Mouse (Mus musculus): ENCODE data around the gene Fbrsl1. TPM values are rescaled to one million over a fixed set of nuclear protein-coding genes. Genes with fewer than 3 reads are reported as not detected.

The Fbrsl1 gene
- polyA plus RNA-seq, 1 experiment from 2014 or later, result 5.5 TPM

GRCm38 (mm10) chr5:110466531-110467424, 18.5 kb upstream of the Fbrsl1 start:
- Histone ChIP-seq H3K4me2 (ENCODE audit: low read depth, low read length) (no peak overlapping the region), H3K36me3 (ENCODE audit: control insufficient read depth, insufficient read depth, low read length) (no peaks in the 10 kb centered on the region), H3K4me1 (replicated peaks; ENCODE audit: control insufficient read depth, insufficient read depth, low read length) (no peaks in the 10 kb centered on the region), H3K9ac (ENCODE audit: low read length) (no peak overlapping the region), H3K4me3 (ENCODE audit: low read length) (no peak overlapping the region), H3K27ac (ENCODE audit: low read length) (no peak overlapping the region), H3K9me3 (ENCODE audit: control insufficient read depth, low read length) (no peaks in the 10 kb centered on the region), H3K27me3 (ENCODE audit: control insufficient read depth, insufficient read depth, low read depth, low read length) (no peaks in the 10 kb centered on the region)
- ATAC-seq (ENCODE audit: low read depth), result no peak
- WGBS, result 56% methylated on average over 11 of the region's 11 CpGs

DNA sequence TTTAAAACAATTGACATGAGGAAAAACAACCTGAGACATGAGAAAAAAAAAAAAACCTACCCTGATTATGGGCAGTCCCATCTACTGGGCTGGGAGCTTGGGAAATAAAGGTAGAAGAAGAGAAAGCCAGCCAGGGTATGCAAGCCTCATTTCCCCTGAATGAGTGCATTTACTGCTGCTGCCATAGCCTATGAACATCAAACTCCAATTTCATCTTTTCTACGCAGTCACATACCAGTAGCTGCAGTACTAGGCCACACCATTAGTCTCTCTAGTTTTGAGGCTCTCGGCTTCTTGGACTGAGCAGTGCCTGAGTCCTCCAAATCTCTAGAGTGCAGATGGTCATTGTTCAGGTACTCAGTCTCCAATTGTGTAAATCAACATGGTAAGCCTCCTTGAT, 14.3 kb upstream of the Fbrsl1 start:
- Histone ChIP-seq H3K4me3 (ENCODE audit: low read length) (no peak overlapping the region), H3K4me2 (ENCODE audit: low read depth, low read length) (no peak overlapping the region), H3K4me1 (replicated peaks; ENCODE audit: control insufficient read depth, insufficient read depth, low read length) (no peaks in the 10 kb centered on the region), H3K27me3 (ENCODE audit: control insufficient read depth, insufficient read depth, low read depth, low read length) (no peaks in the 10 kb centered on the region), H3K36me3 (ENCODE audit: control insufficient read depth, insufficient read depth, low read length) (no peaks in the 10 kb centered on the region), H3K9ac (ENCODE audit: low read length) (no peak overlapping the region), H3K9me3 (ENCODE audit: control insufficient read depth, low read length) (no peaks in the 10 kb centered on the region), H3K27ac (ENCODE audit: low read length) (no peak overlapping the region)
- WGBS, result 88% methylated on average over 2 of the region's 2 CpGs
- ATAC-seq (ENCODE audit: low read depth), result no peak

DNA sequence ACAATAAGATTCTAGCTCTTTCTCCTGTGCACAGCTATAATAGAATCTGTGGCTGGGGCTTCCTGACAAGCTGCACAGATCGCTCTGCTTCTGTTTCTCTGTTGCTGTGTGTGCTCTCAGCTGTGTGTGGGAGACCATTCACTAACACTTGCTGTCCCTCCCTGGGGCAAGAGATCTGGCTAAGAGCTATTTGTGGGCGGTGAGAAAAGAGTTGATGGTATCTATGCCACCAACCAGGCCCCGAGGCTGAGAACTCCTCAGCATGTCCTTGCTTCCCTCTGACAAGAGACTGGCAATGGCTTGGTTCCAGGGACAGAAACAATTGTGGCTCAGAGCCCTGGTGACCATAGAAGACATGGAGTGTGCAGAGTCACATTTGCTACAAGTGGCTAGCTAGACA, 10.6 kb upstream of the Fbrsl1 start:
- no peak for ATAC-seq (ENCODE audit: low read depth)
- no peak overlapping the region for H3K4me3 ChIP-seq (ENCODE audit: low read length)
- no peak overlapping the region for H3K9ac ChIP-seq (ENCODE audit: low read length)
- H3K4me1 ChIP-seq (replicated peaks; ENCODE audit: control insufficient read depth, insufficient read depth, low read length), result no peaks in the 10 kb centered on the region
- no peaks in the 10 kb centered on the region for H3K9me3 ChIP-seq (ENCODE audit: control insufficient read depth, low read length)
- H3K27ac ChIP-seq (ENCODE audit: low read length), result no peak overlapping the region
- no peaks in the 10 kb centered on the region for H3K36me3 ChIP-seq (ENCODE audit: control insufficient read depth, insufficient read depth, low read length)
- no peaks in the 10 kb centered on the region for H3K27me3 ChIP-seq (ENCODE audit: control insufficient read depth, insufficient read depth, low read depth, low read length)
- WGBS, result 61% methylated on average over 3 of the region's 3 CpGs
- no peak overlapping the region for H3K4me2 ChIP-seq (ENCODE audit: low read depth, low read length)

- no peaks in the 10 kb centered on the region for H3K36me3 ChIP-seq (ENCODE audit: control insufficient read depth, insufficient read depth, low read length)
- ATAC-seq (ENCODE audit: low read depth), result no peak
- no peak overlapping the region for H3K9ac ChIP-seq (ENCODE audit: low read length)
- H3K9me3 ChIP-seq (ENCODE audit: control insufficient read depth, low read length), result no peaks in the 10 kb centered on the region
- no peak overlapping the region for H3K4me3 ChIP-seq (ENCODE audit: low read length)
- no peaks in the 10 kb centered on the region for H3K4me1 ChIP-seq (replicated peaks; ENCODE audit: control insufficient read depth, insufficient read depth, low read length)
- H3K27ac ChIP-seq (ENCODE audit: low read length), result no peak overlapping the region
- no peaks in the 10 kb centered on the region for H3K27me3 ChIP-seq (ENCODE audit: control insufficient read depth, insufficient read depth, low read depth, low read length)
- no peak overlapping the region for H3K4me2 ChIP-seq (ENCODE audit: low read depth, low read length)
Observed at GRCm38 (mm10) chr5:110455272-110455671, 7.0 kb upstream of the Fbrsl1 start.

DNA sequence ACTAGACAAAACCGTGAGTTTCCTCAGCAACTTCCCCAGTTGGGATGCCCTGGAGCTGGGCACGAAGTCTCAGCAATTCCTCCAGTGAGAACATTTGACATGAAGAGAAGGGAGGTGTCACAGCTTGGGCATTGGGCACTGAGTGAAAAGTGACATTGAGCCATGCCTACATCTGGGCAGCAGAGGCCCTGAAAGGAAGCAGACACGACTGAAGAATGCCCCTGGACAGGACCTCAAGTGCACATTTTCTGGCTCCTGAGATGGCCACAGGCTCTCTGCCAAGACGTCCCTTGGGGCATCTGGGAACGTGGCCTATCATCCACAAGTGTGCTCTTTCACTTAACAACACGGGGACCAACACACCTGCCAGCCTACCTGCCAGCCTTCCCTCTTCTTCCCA, 991 bp upstream of the Fbrsl1 start:
- Histone ChIP-seq H3K36me3 (ENCODE audit: control insufficient read depth, insufficient read depth, low read length) (no peaks in the 10 kb centered on the region), H3K9me3 (ENCODE audit: control insufficient read depth, low read length) (no peaks in the 10 kb centered on the region), H3K27ac (ENCODE audit: low read length) (peak overlapping the region; percentile 57), H3K4me3 (ENCODE audit: low read length) (peak overlapping the region; percentile 89), H3K9ac (ENCODE audit: low read length) (peak overlapping the region; percentile 48), H3K27me3 (ENCODE audit: control insufficient read depth, insufficient read depth, low read depth, low read length) (no peaks in the 10 kb centered on the region), H3K4me2 (ENCODE audit: low read depth, low read length) (peak overlapping the region; percentile 67), H3K4me1 (replicated peaks; ENCODE audit: control insufficient read depth, insufficient read depth, low read length) (peaks cover 13% of the 10 kb centered on the region)
- ATAC-seq (ENCODE audit: low read depth), result no peak
- 25% methylated on average over 6 of the region's 6 CpGs for WGBS

GRCm38 (mm10) chr5:110447720-110448435, 425 bp downstream of the Fbrsl1 start:
- Histone ChIP-seq H3K4me3 (ENCODE audit: low read length) (peak overlapping the region; percentile 89), H3K9me3 (ENCODE audit: control insufficient read depth, low read length) (no peaks in the 10 kb centered on the region), H3K27me3 (ENCODE audit: control insufficient read depth, insufficient read depth, low read depth, low read length) (no peaks in the 10 kb centered on the region), H3K36me3 (ENCODE audit: control insufficient read depth, insufficient read depth, low read length) (no peaks in the 10 kb centered on the region), H3K27ac (ENCODE audit: low read length) (peak overlapping the region; percentile 77), H3K4me1 (replicated peaks; ENCODE audit: control insufficient read depth, insufficient read depth, low read length) (peaks cover 13% of the 10 kb centered on the region), H3K9ac (ENCODE audit: low read length) (peak overlapping the region; percentile 87), H3K4me2 (ENCODE audit: low read depth, low read length) (peak overlapping the region; percentile 67)
- ATAC-seq (ENCODE audit: low read depth), result peak; percentile 19
- WGBS, result under 1% methylated on average over 95 of the region's 98 CpGs

GRCm38 (mm10) chr5:110444509-110444908, 3.8 kb downstream of the Fbrsl1 start:
- Histone ChIP-seq H3K9me3 (ENCODE audit: control insufficient read depth, low read length) (no peaks in the 10 kb centered on the region), H3K4me2 (ENCODE audit: low read depth, low read length) (no peak overlapping the region), H3K4me1 (replicated peaks; ENCODE audit: control insufficient read depth, insufficient read depth, low read length) (peaks cover 20% of the 10 kb centered on the region), H3K27me3 (ENCODE audit: control insufficient read depth, insufficient read depth, low read depth, low read length) (no peaks in the 10 kb centered on the region), H3K9ac (ENCODE audit: low read length) (no peak overlapping the region), H3K27ac (ENCODE audit: low read length) (no peak overlapping the region), H3K4me3 (ENCODE audit: low read length) (no peak overlapping the region), H3K36me3 (ENCODE audit: control insufficient read depth, insufficient read depth, low read length) (no peaks in the 10 kb centered on the region)
- 78% methylated on average over 2 of the region's 2 CpGs for WGBS
- no peak for ATAC-seq (ENCODE audit: low read depth)

DNA sequence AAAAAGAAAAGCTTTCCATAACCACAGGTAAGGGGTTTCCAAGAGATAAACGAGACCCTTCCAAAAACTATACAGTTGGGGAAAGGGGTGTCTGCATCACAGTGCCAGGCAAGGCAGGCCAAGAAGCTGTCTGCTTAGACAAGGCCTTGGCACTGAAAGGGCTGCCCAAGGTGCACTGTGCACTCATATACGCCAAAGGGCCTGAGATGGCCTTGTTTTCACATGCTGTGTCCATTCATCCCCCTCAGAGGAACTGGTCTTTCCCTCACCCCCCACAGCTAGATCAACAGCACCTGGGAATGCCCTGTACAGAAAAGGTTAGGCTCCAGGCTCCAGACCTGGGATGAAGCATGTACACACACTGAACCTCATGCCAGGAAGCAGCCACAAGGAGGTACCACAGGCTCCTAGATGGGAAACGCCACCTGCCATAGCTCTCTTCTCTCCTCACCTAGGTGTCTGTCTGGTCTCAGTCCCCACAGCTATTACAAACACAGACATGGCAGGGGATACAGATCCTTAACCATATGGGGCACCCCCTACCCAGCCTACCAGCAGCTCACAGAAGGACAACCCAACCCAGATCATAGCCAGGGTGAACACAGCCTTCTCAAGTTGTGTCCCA, 5.2 kb downstream of the Fbrsl1 start:
- Histone ChIP-seq H3K27ac (ENCODE audit: low read length) (no peak overlapping the region), H3K27me3 (ENCODE audit: control insufficient read depth, insufficient read depth, low read depth, low read length) (no peaks in the 10 kb centered on the region), H3K4me2 (ENCODE audit: low read depth, low read length) (no peak overlapping the region), H3K4me1 (replicated peaks; ENCODE audit: control insufficient read depth, insufficient read depth, low read length) (peaks cover 25% of the 10 kb centered on the region), H3K9ac (ENCODE audit: low read length) (no peak overlapping the region), H3K36me3 (ENCODE audit: control insufficient read depth, insufficient read depth, low read length) (no peaks in the 10 kb centered on the region), H3K9me3 (ENCODE audit: control insufficient read depth, low read length) (no peaks in the 10 kb centered on the region), H3K4me3 (ENCODE audit: low read length) (no peak overlapping the region)
- 90% methylated on average over 3 of the region's 3 CpGs for WGBS
- no peak for ATAC-seq (ENCODE audit: low read depth)

Measured in lung, embryonic 16.5 days (tissue).